Mouse (Mus musculus) natural killer cell, adult 2 months (primary cell): ENCODE results near the gene Olfr1042.
"Not testable (repeated sequence)": the region's sequence is repeated elsewhere in the genome, so short reads cannot be mapped to it uniquely, and the experiment has no call there.

Experiments used
- DNase-seq, 2 experiments: peaks; one replicate each; pipeline ENCODE4 v3.0.0; 2022; ENCODE audit warnings: low spot score in 2 of 2

Olfr1042 gene

GRCm38 (mm10) chr2:86161738-86162137, at the start of gene Olfr1042:
TSS of gene Olfr1042 (minus strand) at chr2:86161838.
- no peak for DNase-seq

- DNase-seq, result no peak
These were observed 41.3 kb upstream of the Olfr1042 start, which contains the start of gene Olfr1045 for GRCm38 (mm10) chr2:86202909-86203308. TSS of gene Olfr1045 (minus strand) at chr2:86203009.

- DNase-seq, result no peak
These were observed 34.2 kb upstream of the Olfr1042 start for GRCm38 (mm10) chr2:86195863-86196262.

GRCm38 (mm10) chr2:86185583-86185982, 23.9 kb upstream of the Olfr1042 start, which contains the start of gene Olfr52:
TSS of gene Olfr52 (minus strand) at chr2:86185683.
- DNase-seq, result no peak

- DNase-seq, result no peak
These were observed 18.3 kb upstream of the Olfr1042 start for GRCm38 (mm10) chr2:86179950-86180349.

- DNase-seq, result no peak
These were observed 16.1 kb upstream of the Olfr1042 start, which contains the start of gene Olfr1044 for GRCm38 (mm10) chr2:86177720-86178119. TSS of gene Olfr1044 (minus strand) at chr2:86177820.

GRCm38 (mm10) chr2:86175422-86175821, 13.8 kb upstream of the Olfr1042 start:
- DNase-seq, result not testable (repeated sequence)

GRCm38 (mm10) chr2:86167422-86167821, 5.8 kb upstream of the Olfr1042 start, which contains the start of gene Olfr1043:
TSS of gene Olfr1043 (minus strand) at chr2:86167522.
- no peak for DNase-seq

- no peak for DNase-seq
These were observed 15.0 kb downstream of the Olfr1042 start, which contains the start of gene Olfr1040 for GRCm38 (mm10) chr2:86146632-86147031. TSS of gene Olfr1040 (minus strand) at chr2:86146732.

GRCm38 (mm10) chr2:86135828-86136227, 25.8 kb downstream of the Olfr1042 start, which contains the start of gene Olfr1039:
TSS of gene Olfr1039 (minus strand) at chr2:86135928.
- no peak for DNase-seq
